Mouse (Mus musculus) T-helper 2 cell (primary cell): ENCODE results near the gene Dgkb.

Experiments
- in situ Hi-C: fragments of 300-600 bp; cut with MboI, MseI; formaldehyde crosslinking; loops from one replicate; pipeline ENCODE4 v1.15.1; 2025; ENCODE audit warnings: high pct_unique_total_duplicates

The Dgkb gene

GRCm38 (mm10) chr12:38589951-38590350, 772.4 kb downstream of the Dgkb start:
- in situ Hi-C loops: no loop called here

GRCm38 (mm10) chr12:38593653-38594052, 776.1 kb downstream of the Dgkb start:
- in situ Hi-C loops: no loop called here

GRCm38 (mm10) chr12:38594055-38594454, 776.5 kb downstream of the Dgkb start:
- in situ Hi-C loops: no loop called here

- in situ Hi-C loops: no loop called here
Measured at GRCm38 (mm10) chr12:38596416-38597062, 779.0 kb downstream of the Dgkb start.

- in situ Hi-C loops: no loop called here
Measured at GRCm38 (mm10) chr12:38598096-38598495, 780.6 kb downstream of the Dgkb start.

GRCm38 (mm10) chr12:38600165-38600845, 782.8 kb downstream of the Dgkb start:
- in situ Hi-C loops: no loop called here

- in situ Hi-C loops: no loop called here
Measured at GRCm38 (mm10) chr12:38608104-38608503, 790.6 kb downstream of the Dgkb start.

GRCm38 (mm10) chr12:38668265-38668664, 850.7 kb downstream of the Dgkb start:
- in situ Hi-C loops: no loop called here
